Mouse (Mus musculus) liver, embryonic 12.5 days (tissue): ENCODE results near the gene Ttc28. TPM values are rescaled to one million over a fixed set of nuclear protein-coding genes. Genes with fewer than 3 reads are reported as not detected.
"Not testable (repeated sequence)": the region's sequence is repeated elsewhere in the genome, so short reads cannot be mapped to it uniquely, and the experiment has no call there.

ENCODE experiments used
- ATAC-seq: fragments of 200-750 bp; cut with Nextera tagmentation; 2 replicates; pipeline ENCODE4 v1.8.0; 2017; ENCODE audit warnings: moderate number of reproducible peaks, mild to moderate bottlenecking, moderate library complexity
- H3K27ac ChIP-seq: fragments of 300-500 bp; sonication (generic); 2 replicates; pipeline ENCODE4 v1.5.1; 2016; ENCODE audit warnings: mild to moderate bottlenecking
- H3K27me3 ChIP-seq: fragments of 300-500 bp; sonication (generic); replicated peaks from 2 replicates; pipeline ENCODE4 v1.6.1; 2016; ENCODE audit warnings: mild to moderate bottlenecking, moderate library complexity
- H3K36me3 ChIP-seq: fragments of 300-500 bp; sonication (generic); 2 replicates; pipeline ENCODE4 v1.6.1; 2016; ENCODE audit warnings: mild to moderate bottlenecking, moderate library complexity
- H3K4me1 ChIP-seq: fragments of 300-500 bp; sonication (generic); 2 replicates; pipeline ENCODE4 v1.6.1; 2016
- H3K4me2 ChIP-seq: fragments of 300-500 bp; sonication (generic); 2 replicates; pipeline ENCODE4 v1.6.1; 2016; ENCODE audit warnings: mild to moderate bottlenecking, moderate library complexity
- H3K4me3 ChIP-seq: fragments of 300-500 bp; sonication (generic); 2 replicates; pipeline ENCODE4 v1.5.1; 2016; ENCODE audit warnings: mild to moderate bottlenecking, moderate library complexity
- H3K9ac ChIP-seq: fragments of 300-500 bp; sonication (generic); 2 replicates; pipeline ENCODE4 v1.6.1; 2016; ENCODE audit warnings: mild to moderate bottlenecking, moderate library complexity
- H3K9me3 ChIP-seq: fragments of 300-500 bp; sonication (generic); replicated peaks from 2 replicates; pipeline ENCODE4 v1.6.1; 2016; ENCODE audit warnings: mild to moderate bottlenecking, moderate library complexity
- WGBS: fragments of 180-500 bp; shearing (Covaris S2); methylation state at CpG from one replicate; pipeline ENCODE4 v1.1.7; 2016; ENCODE audit not compliant: insufficient replicate concordance; 5-methylcytosine and 5-hydroxymethylcytosine counted together
- polyA plus RNA-seq: library from polyadenylated mRNA; unstranded; fragments of >200 nt; fragmentation: Nextera tagmentation; extraction: Ambion mirVana; gene quantifications from 2 replicates; pipeline ENCODE4 v1.2.1, GENCODE M21; 2016

The Ttc28 gene
- polyA plus RNA-seq = 1.8 and 2.1 TPM in 2 replicates

- Histone ChIP-seq H3K27me3 (no peaks in the 10 kb centered on the region), H3K4me1 (peaks cover 21% of the 10 kb centered on the region), H3K36me3 (peaks cover 15% of the 10 kb centered on the region), H3K9ac (peak within 1 kb of the TSS; percentile 84), H3K9me3 (no peaks in the 10 kb centered on the region), H3K4me2 (peak within 1 kb of the TSS; percentile 97), H3K4me3 (peak within 1 kb of the TSS; percentile 82), H3K27ac (peak within 1 kb of the TSS; percentile 60; the same call in 1 of the 2 replicates)
- ATAC-seq = peak; percentile 86
- 1% methylated on average over 88 of the region's 101 CpGs for WGBS
Observed at GRCm38 (mm10) chr5:110879584-110880374, at the start of gene Ttc28. Gene Ttc28, plus strand, starts transcription at chr5:110879803.

GRCm38 (mm10) chr5:110831036-110831720 is 48.4 kb upstream of the Ttc28 start:
- Histone ChIP-seq H3K27ac (no peak overlapping the region), H3K4me2 (no peak overlapping the region), H3K4me1 (peaks cover 30% of the 10 kb centered on the region), H3K9ac (no peak overlapping the region), H3K4me3 (no peak overlapping the region), H3K36me3 (peaks cover 65% of the 10 kb centered on the region), H3K9me3 (no peaks in the 10 kb centered on the region), H3K27me3 (no peaks in the 10 kb centered on the region)
- no peak for ATAC-seq
- 84% methylated on average over 5 of the region's 5 CpGs for WGBS

- Histone ChIP-seq H3K9me3 (no peaks in the 10 kb centered on the region), H3K4me2 (peak overlapping the region; percentile 67), H3K27me3 (no peaks in the 10 kb centered on the region), H3K36me3 (peaks cover 41% of the 10 kb centered on the region), H3K9ac (peak overlapping the region; percentile 66), H3K4me3 (peak overlapping the region; percentile 46), H3K27ac (peak overlapping the region; percentile 98), H3K4me1 (peaks cover 64% of the 10 kb centered on the region)
- 3% methylated on average over 3 of the region's 3 CpGs for WGBS
- ATAC-seq = peak; percentile 82
Observed at GRCm38 (mm10) chr5:110835959-110836358, 43.6 kb upstream of the Ttc28 start.

GRCm38 (mm10) chr5:110838016-110838415 is 41.6 kb upstream of the Ttc28 start:
- Histone ChIP-seq H3K4me1 (peaks cover 84% of the 10 kb centered on the region), H3K4me3 (peak overlapping the region; percentile 85), H3K36me3 (peaks cover 41% of the 10 kb centered on the region), H3K27ac (peak overlapping the region; percentile 98), H3K4me2 (peak overlapping the region; percentile 67), H3K9ac (peak overlapping the region; percentile 92)
- not testable (repeated sequence) for ATAC-seq, H3K9me3 ChIP-seq, H3K27me3 ChIP-seq
- WGBS = 21% methylated on average over 5 of the region's 5 CpGs

- peak; percentile 23 for ATAC-seq
- peaks cover 81% of the 10 kb centered on the region for H3K4me1 ChIP-seq
- peak overlapping the region; percentile 67 for H3K4me2 ChIP-seq
- H3K36me3 ChIP-seq = peaks cover 41% of the 10 kb centered on the region
- peak overlapping the region; percentile 85 for H3K4me3 ChIP-seq
- peak overlapping the region; percentile 98 for H3K27ac ChIP-seq
- no peaks in the 10 kb centered on the region for H3K9me3 ChIP-seq
- WGBS = 2% methylated on average over 28 of the region's 28 CpGs
- no peaks in the 10 kb centered on the region for H3K27me3 ChIP-seq
- H3K9ac ChIP-seq = peak overlapping the region; percentile 92
Observed at GRCm38 (mm10) chr5:110839038-110839677, 40.4 kb upstream of the Ttc28 start.

DNA sequence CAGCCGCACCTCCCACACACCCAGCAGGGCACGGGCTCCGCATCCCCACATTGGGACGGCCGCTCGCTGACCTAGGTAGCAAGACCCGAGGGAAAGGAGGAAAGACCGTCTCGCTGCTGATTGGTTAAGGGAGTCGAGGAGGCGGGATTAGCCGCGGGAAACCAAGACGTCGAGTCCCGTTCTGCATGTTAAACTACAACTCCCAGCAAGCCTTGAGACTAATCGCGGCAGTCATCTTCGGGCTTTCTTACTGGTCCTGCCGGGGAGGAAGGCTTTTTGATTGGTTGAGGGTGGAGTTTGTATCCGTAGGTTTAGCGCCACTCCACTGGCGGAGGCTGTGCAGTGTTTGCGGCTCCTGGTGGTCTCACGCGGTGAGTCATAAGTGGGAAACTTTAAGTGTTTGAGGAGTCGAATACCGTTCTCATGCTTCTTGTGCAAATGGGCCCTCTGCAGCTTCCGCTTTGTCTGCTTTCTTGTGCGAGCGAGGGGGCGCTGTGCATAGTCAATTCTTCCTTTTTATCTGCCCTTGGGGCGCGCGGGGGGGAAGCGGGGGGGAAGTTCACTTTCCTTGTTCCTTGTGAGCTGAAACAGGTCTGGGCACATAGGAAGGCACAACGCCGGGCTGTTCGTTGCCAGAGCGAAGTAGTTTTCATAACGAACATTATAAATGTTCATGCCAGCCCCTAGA is 39.8 kb upstream of the Ttc28 start, which contains the start of the genes Hscb and Chek2:
TSS of gene Hscb (minus strand) at position 100 of the 688 bp plus-strand sequence.
TSS of gene Chek2 (plus strand) at position 302 of the 688 bp plus-strand sequence.
- WGBS = 1% methylated on average over 41 of the region's 41 CpGs
- peaks cover 41% of the 10 kb centered on the region for H3K36me3 ChIP-seq
- H3K4me3 ChIP-seq = peak within 1 kb of the TSS; percentile 85
- peak; percentile 84 for ATAC-seq
- H3K27ac ChIP-seq = peak within 1 kb of the TSS; percentile 98
- no peaks in the 10 kb centered on the region for H3K9me3 ChIP-seq
- peak within 1 kb of the TSS; percentile 92 for H3K9ac ChIP-seq
- no peaks in the 10 kb centered on the region for H3K27me3 ChIP-seq
- peaks cover 78% of the 10 kb centered on the region for H3K4me1 ChIP-seq
- peak within 1 kb of the TSS; percentile 81 for H3K4me2 ChIP-seq

DNA sequence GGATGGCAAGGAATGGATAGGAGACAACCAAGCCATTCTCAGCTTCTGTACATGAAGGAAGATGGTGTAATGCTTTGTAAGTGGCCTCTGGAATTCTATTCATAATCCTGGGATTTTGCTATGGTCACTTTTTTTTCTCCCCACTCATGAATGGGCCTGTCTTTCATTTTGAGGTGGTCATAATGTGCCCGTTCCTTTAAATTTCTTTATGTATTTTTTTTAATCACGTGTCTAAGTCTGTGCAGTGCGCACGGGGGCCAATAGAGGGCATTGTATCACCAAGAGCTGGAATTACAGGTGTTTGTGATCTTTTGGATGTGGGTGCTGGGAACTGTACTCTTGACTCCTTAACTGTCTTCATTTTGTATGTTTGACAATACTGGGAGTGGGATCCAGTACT is 39.1 kb upstream of the Ttc28 start:
- Histone ChIP-seq H3K9me3 (no peaks in the 10 kb centered on the region), H3K4me1 (peaks cover 71% of the 10 kb centered on the region), H3K9ac (peak overlapping the region; percentile 84), H3K4me2 (peak overlapping the region; percentile 81), H3K27ac (peak overlapping the region; percentile 93), H3K4me3 (peak overlapping the region; percentile 85), H3K27me3 (no peaks in the 10 kb centered on the region), H3K36me3 (peaks cover 47% of the 10 kb centered on the region)
- WGBS = 3% methylated on average over 4 of the region's 4 CpGs
- no peak for ATAC-seq

- peaks cover 64% of the 10 kb centered on the region for H3K4me1 ChIP-seq
- no peak for ATAC-seq
- H3K9ac ChIP-seq = peak overlapping the region; percentile 84
- peak overlapping the region; percentile 93 for H3K27ac ChIP-seq
- H3K9me3 ChIP-seq = no peaks in the 10 kb centered on the region
- peak overlapping the region; percentile 81 for H3K4me2 ChIP-seq
- 56% methylated on average over 14 of the region's 14 CpGs for WGBS
- H3K27me3 ChIP-seq = no peaks in the 10 kb centered on the region
- H3K36me3 ChIP-seq = peaks cover 55% of the 10 kb centered on the region
- peak overlapping the region; percentile 85 for H3K4me3 ChIP-seq
Observed at GRCm38 (mm10) chr5:110841046-110841862, 38.3 kb upstream of the Ttc28 start.

- no peak for ATAC-seq
- Histone ChIP-seq H3K27ac (no peak overlapping the region), H3K4me2 (no peak overlapping the region), H3K4me1 (no peaks in the 10 kb centered on the region), H3K9ac (no peak overlapping the region), H3K4me3 (no peak overlapping the region), H3K9me3 (no peaks in the 10 kb centered on the region), H3K27me3 (no peaks in the 10 kb centered on the region), H3K36me3 (peaks cover 97% of the 10 kb centered on the region)
- WGBS = 53% methylated on average over 1 of the region's 1 CpGs
Observed at GRCm38 (mm10) chr5:110852990-110853389, 26.6 kb upstream of the Ttc28 start.

GRCm38 (mm10) chr5:110857091-110857490 is 22.5 kb upstream of the Ttc28 start:
- Histone ChIP-seq H3K4me2 (no peak overlapping the region), H3K27me3 (no peaks in the 10 kb centered on the region), H3K27ac (no peak overlapping the region), H3K9ac (no peak overlapping the region), H3K36me3 (peaks cover 99% of the 10 kb centered on the region), H3K9me3 (no peaks in the 10 kb centered on the region), H3K4me3 (no peak overlapping the region), H3K4me1 (0 out of 2 replicates have a peak, but pooled peaks cover 6% of the 10 kb centered on the region)
- no peak for ATAC-seq
- WGBS = 86% methylated on average over 5 of the region's 5 CpGs
